Mouse (Mus musculus) kidney, postnatal 4 days (tissue): ENCODE results near the gene Ets1.

Experiments
- DNase-seq, 2 experiments: peaks; one replicate each; pipeline ENCODE4 v3.0.0; 2021; ENCODE audit warnings: mixed read lengths in 2 of 2

The Ets1 gene

GRCm38 (mm10) chr9:32731787-32732186 is 95.8 kb downstream of the Ets1 start:
- DNase-seq, result no peak

GRCm38 (mm10) chr9:32735071-32735470 is 99.0 kb downstream of the Ets1 start:
- DNase-seq, result no peak

GRCm38 (mm10) chr9:32736051-32736450 is 100.0 kb downstream of the Ets1 start:
- no peak for DNase-seq

GRCm38 (mm10) chr9:32739988-32740387 is 104.0 kb downstream of the Ets1 start:
- no peak for DNase-seq

- DNase-seq, result no peak
These were observed 104.8 kb downstream of the Ets1 start for GRCm38 (mm10) chr9:32740751-32741387.

- no peak for DNase-seq
These were observed 105.7 kb downstream of the Ets1 start for GRCm38 (mm10) chr9:32741681-32742080.

- peak; percentile 56 to 75 for DNase-seq
These were observed 107.1 kb downstream of the Ets1 start for GRCm38 (mm10) chr9:32743157-32743556.

GRCm38 (mm10) chr9:32743642-32744161 is 107.7 kb downstream of the Ets1 start:
- DNase-seq, result peak in 1 of 2 experiments; percentile 43

GRCm38 (mm10) chr9:32744288-32744687 is 108.3 kb downstream of the Ets1 start:
- no peak for DNase-seq

GRCm38 (mm10) chr9:32745079-32745763 is 109.2 kb downstream of the Ets1 start:
- DNase-seq, result no peak

- DNase-seq, result peak in 1 of 2 experiments; percentile 44
These were observed 110.0 kb downstream of the Ets1 start for GRCm38 (mm10) chr9:32745998-32746397.

GRCm38 (mm10) chr9:32746615-32747014 is 110.6 kb downstream of the Ets1 start:
- no peak for DNase-seq

- no peak for DNase-seq
These were observed 111.6 kb downstream of the Ets1 start for GRCm38 (mm10) chr9:32747624-32748023.

GRCm38 (mm10) chr9:32748552-32748951 is 112.5 kb downstream of the Ets1 start:
- DNase-seq, result no peak

GRCm38 (mm10) chr9:32749721-32750480 is 113.9 kb downstream of the Ets1 start:
- DNase-seq, result no peak

- DNase-seq, result no peak
These were observed 116.6 kb downstream of the Ets1 start for GRCm38 (mm10) chr9:32752602-32753001.

GRCm38 (mm10) chr9:32754311-32754710 is 118.3 kb downstream of the Ets1 start:
- DNase-seq, result no peak

- no peak for DNase-seq
These were observed 120.0 kb downstream of the Ets1 start for GRCm38 (mm10) chr9:32756002-32756401.

- no peak for DNase-seq
These were observed 122.4 kb downstream of the Ets1 start for GRCm38 (mm10) chr9:32758280-32758905.

GRCm38 (mm10) chr9:32760649-32761157 is 124.7 kb downstream of the Ets1 start:
- DNase-seq, result no peak

- DNase-seq, result no peak
These were observed 125.3 kb downstream of the Ets1 start for GRCm38 (mm10) chr9:32761326-32761725.

GRCm38 (mm10) chr9:32764374-32764773 is 128.4 kb downstream of the Ets1 start:
- DNase-seq, result no peak

GRCm38 (mm10) chr9:32765123-32765522 is 129.1 kb downstream of the Ets1 start:
- no peak for DNase-seq
